Mouse (Mus musculus): ENCODE measurements around the gene Ccnt2.
A peak's percentile ranks its signal among the peaks of the same experiment; 100 is the strongest.

Gene Ccnt2

DNA sequence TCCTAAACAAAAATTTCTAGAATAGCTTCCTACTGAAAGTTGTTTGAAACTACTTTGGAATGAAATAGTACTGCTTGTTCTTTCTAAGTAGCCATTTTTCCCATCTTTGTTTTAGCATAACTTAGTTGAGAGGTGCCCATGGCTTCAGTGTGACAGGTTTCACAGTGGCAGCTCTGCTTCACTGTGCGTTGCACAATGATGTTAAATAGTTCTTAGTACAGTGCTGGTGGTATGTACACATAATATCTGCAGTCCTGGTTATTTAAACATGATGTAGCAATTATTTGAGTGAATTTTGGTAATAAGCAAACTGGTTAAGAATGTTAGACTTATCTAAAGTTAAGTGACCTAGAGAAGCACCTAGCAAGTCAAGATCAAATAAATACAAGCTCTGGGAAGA lies 19.5 kb downstream of the Ccnt2 start:
- DNase-seq (ENCODE audit: low spot score), result no peak

DNA sequence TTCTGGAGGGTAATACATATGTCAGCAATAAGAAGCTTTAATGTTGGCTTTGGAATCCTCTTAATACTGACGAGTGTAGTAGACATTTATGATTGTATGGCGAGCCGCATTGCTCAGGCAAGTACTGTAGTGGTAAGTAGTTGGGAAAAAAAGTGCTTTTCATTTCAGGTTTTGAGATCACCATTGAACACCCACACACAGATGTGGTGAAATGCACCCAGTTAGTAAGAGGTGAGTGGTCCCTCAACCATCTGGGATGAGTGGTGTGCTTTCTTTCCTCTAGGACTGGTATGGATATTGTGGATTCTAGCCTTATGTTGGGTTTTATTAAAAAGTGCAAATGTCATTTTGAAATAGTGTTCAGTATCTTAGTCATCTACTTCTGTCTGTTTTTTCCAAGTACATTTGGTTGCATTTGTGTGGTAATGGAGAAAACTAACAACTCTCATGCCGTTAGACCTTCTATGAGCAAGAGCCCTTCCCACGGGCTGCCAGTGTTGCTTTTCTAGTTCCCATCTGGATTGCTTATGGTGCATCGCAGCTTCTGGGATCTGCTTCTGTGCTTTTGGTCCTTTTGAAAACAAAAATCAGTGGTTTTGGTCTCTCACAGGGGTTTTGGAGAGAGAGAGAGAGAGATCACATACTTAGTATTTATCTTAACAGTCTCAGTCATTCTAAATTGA lies 21.3 kb downstream of the Ccnt2 start:
- no peak for DNase-seq (ENCODE audit: low spot score)

DNA sequence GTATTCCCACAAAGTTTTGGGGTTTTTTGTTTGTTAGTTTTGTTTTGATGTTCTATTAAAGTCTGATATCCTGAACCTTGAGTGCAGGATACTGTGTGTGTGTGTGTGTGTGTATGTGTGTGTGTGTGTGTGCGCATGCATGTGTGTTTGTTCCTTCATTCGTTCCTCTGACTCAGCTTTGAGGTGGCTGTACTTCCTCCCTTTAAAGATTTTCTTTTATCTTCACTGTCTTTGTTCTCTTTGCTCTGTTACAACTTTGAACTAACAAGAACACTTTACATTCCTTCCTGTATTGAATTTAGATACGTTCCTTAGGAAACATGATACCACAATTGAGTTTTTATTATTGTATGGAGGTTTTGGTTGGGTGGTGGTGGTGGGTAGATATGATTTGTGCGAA lies 22.4 kb downstream of the Ccnt2 start:
- no peak for DNase-seq (ENCODE audit: low spot score)

DNA sequence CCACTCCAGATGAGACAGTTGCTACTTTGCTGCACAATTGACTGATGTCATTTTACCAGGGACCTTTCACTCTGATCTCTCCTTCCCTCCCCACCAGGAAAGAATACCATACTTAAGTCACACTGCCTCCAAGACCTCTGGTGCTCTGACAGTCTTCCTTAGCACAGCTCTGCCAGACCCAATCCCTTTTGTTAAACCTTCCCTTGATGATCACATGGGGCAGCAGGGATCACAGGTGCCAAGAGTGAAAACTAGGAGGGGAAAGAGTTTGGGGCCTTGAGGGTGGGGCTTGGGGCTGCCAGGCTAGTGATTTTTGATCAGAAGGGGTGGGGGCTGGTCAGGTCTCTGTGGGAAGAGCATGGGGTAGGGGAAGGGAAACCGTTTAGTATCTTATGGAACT lies 22.8 kb downstream of the Ccnt2 start:
- DNase-seq (ENCODE audit: low spot score), result no peak

DNA sequence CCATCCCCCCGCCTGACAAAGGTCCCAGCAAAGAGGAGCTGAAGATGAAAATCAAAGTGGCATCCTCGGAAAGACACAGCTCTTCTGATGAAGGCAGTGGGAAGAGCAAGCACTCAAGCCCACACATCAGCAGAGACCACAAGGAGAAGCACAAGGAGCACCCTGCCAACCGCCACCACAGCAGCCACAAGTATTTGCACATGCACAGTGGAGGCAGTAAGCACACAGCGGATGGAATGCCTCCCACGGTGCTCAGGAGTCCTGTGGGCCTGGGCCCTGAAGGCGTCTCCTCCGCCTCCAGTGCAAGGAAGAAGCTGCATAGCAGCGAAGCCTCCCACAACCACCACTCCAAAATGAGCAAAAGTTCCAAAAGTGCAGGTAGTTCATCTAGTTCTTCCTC lies 29.0 kb downstream of the Ccnt2 start:
- no peak for DNase-seq (ENCODE audit: low spot score)

DNA sequence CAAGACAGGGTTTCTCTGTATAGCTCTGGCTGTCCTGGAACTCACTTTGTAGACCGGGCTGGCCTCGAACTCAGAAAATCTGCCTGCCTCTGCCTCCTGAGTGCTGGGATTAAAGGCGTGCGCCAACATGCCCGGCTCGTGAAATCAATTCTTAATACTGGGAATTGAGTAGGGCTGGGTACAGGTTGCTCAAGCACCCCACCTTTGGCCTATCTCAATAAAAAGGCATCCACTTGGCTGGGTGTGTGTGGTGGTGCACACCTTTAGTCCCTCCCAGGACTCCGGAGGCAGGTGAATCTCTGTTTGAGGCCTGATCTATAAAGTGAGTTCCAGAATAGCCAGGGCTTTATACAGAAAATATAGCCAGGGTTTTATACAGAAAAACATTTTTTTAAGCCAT lies 34.7 kb downstream of the Ccnt2 start:
- no peak for DNase-seq (ENCODE audit: low spot score)

DNA sequence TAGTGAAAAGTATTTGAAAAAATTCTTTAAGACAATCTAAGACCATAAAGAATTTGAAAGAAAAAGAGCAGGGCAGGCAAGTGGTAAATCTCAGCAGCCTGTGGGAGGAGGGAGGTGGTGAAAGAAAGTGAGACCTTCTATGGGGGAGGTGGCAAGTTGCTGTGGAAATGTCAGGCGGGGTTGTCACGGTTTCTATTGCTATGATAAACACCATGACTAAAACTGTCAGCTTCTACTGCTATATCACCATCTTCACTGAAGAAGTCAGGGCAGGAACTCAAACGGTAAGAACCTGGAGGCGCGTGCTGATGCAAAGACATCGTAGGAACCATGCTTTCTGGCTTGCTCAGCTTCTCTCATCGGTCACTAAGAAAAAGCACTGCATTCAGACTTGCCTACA lies 39.0 kb downstream of the Ccnt2 start:
- no peak for DNase-seq (ENCODE audit: low spot score)

DNA sequence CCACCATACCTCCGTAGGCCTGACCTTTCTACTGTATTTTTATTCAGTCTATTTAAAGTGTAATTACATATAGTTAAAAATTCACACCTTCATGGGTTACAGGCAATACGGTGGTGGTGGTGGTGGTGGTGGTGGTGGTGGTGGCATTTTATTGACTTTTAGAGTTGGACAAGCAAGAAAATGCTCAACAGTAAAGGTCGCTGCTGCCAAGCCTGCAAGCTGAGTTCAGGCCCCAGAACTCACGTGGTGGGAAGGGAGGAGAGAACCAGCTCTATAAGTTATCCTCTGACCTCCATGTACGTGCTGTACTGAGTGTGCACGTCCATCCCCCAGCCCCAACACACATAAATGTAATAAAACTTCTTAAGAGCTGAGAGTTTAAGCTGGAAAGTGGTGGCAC lies 42.4 kb downstream of the Ccnt2 start:
- DNase-seq (ENCODE audit: low spot score), result no peak

DNA sequence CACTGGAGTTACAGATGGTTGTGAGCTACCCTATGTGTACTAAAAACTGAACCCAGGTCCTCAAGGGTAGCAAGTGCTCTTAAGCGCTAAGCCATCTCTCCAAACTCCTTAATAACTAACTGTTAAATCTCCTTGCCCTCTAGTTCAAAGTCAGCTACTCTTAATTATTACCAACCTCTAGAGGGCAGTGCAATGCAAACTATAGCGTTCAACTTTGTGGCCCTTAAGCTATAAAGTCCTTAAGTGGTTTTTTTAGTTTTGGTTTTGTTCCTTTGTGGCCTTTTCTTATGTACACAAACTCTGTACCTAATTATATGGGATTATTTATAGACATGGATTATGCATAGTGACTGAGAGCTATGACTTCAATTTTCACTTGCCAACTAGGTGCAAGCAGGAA lies 53.4 kb downstream of the Ccnt2 start:
- no peak for DNase-seq (ENCODE audit: low spot score)

DNA sequence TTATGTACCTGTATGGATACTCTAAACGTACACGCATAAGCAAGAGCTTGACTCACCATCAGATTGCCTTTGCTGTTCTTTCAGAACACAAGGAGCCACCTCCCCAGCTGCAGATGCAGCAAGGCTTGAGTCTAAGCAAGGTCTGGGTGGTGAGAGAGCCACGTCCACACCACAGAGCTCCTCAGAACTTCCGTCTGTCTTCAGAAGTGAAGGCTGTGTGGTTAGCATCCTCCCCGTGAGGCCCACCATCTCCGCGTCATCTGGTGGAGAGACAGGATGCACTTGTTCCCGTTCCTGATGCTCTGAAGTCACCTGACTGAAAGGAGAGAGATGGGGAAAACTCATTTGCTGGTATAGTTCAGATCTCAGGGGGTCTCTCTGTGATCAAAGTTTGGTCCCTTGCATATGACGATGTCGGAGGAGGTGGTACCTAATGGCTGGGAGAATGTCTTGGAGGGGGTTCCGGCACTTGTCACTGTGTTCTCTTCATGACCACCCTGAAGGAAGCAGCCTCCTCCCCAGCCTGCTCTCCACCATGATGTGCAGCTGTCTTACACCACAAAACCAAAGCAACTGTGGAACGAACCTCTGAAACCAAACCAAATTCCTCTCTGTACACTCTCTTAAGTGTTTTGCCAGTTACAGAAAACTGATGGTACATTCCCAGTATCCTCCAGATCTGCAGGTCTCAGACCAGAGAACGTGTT lies 56.4 kb downstream of the Ccnt2 start:
- no peak for DNase-seq (ENCODE audit: low spot score)

DNA sequence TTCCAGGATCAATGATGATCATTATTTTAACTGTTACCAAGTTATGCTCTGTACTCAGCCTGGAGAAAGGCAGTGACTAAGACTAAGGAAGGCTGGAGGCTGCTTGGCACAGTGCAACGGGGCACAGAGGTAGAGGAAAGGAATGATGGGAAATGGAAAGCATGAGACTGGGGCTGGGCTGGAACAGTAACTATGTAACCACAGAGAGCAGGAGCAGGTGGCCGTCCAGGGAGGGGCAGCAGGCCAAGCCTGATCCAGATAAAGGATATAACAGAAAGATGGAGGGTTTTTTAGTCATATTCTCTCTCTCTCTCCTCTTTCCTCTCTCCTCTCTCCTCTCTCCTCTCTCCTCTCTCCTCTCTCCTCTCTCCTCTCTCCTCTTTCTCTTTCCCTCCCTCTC lies 59.8 kb downstream of the Ccnt2 start:
- no peak for DNase-seq (ENCODE audit: low spot score)

DNA sequence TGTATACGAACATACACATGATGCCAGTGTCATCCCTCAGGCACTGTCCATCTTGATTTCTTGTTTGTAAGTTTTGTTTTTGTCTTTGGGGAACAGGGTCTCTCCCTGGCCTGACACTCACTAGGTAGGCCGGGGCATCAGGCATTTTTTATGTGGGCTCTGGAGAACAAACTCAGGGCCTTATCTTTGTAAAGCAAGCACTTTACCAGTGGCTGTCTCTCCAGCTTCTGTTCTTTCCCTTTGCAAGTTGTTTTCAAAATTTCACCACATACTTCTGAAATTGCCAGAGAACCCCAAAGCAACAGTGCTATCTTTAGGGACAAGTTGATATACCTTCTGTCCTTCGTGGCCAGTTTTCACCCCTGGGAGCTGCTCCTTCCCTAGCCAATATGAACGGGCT lies 60.2 kb downstream of the Ccnt2 start:
- DNase-seq (ENCODE audit: low spot score), result no peak

DNA sequence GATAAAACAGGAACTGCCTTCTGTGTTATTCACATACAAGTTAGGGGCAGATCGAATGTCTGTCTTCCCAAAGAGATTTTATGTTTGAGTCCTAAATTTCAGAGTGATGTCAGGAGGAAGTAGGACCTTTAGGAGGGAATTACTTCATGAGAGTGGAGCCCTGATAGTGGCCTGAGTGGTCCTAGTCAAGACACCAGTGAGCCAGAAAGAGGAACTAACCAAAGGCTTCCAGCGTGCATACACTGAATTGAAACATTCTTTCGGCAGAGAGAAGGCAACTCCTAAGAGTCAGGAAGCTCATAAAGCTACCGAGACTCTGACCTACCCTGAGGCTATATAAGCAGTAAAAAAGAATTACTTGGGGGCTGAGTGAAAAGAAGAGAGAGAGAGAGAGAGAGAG lies 62.7 kb downstream of the Ccnt2 start:
- no peak for DNase-seq (ENCODE audit: low spot score)

DNA sequence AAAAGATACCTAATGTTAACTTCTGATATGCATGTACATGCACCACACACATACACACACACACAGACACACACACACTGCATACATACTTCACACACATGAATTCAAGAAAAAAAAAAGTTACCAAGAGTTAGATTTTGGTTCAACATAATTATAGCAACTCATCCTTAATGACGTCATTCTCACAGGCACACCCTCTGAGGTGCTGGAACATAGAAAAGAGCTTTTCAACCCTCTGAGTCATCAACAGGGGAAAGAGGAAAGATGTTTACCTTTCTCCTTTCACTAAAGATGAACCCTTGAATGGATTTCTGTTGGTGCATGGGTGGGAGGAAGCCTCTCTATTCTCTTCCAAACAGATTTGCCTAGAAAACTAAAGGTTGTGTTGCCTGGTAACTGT lies 64.6 kb downstream of the Ccnt2 start:
- no peak for DNase-seq (ENCODE audit: low spot score)

DNA sequence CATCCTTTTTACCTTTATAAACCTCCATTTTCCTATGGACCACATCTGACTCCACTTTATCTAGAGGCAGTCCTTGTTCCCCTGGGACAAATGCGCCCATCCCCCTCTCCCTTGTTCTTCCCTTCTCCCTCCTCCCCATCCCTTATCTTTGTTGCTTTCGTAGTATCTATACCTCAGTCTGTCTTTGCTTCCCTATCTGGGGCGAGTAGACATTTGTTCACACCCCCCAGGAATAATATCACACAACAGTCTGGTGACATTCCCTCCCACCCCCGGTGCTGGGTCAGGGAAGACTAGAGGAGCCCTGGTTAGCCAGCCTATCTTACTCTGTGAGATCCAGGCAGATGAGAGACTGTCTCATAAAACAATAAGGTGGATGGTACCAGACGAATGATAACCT lies 71.5 kb downstream of the Ccnt2 start:
- no peak for DNase-seq (ENCODE audit: low spot score)

DNA sequence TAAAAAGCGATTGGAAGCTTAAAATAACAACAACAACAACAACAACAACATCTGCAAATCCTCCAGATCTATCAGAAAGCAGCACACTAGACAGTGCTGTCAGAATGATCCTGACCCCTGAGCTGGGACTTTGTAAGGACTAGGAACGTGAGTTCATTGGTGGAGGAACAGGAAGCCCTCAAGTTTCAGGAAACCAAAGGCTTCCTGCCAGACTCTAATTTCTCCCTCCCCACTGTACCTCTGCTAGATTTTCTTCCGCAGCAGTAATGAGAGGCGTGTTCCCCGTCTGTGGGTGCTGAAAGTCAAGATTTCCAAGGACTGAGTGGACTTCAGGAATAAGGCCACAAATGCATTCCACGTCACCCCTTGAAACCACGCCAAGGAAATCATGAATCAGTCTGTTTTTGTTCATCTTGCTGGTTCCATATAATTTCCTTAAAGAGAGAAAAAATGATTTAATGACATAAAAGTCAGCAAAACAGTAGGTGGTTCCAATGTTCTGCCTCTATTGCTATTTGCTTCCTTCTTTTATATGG lies 76.2 kb downstream of the Ccnt2 start:
- no peak for DNase-seq (ENCODE audit: low spot score)

DNA sequence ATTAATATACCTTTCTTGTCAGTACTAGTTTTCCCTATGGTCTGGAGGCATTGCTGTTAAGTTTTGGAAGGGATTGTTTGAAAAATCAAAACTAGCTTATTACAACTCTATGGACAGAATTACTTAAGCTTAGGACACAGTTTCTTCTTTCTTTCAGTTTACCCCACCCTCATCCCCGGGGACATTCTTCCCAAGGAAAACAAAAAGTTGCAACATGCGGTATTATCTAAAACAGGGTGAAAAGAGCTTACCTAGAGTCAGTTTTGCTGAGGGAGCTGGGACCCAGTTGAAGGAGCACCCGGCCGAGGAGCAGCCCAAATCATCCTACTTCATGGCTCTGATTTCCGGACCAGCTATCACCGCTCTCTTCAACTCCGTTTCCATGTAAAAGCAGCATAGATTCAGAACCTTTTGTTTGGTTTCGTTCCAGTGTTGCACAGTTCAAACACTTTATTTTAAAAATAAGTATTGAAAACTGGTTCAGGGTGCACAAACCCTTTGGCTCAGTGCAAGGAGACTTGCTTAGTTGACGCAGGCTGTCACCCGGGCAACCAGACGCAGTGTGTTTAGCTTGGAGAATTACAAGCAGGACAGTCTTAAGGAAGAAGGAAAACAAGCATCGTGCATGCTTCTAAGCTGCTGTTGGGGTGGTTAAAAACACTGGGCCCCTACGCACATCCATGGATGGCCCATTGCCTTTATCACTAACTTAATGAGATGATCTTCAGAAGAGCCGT lies 80.7 kb downstream of the Ccnt2 start, which contains the start of gene Map3k19:
Gene Map3k19 (minus strand): TSS at position 546 of the 737 bp plus-strand sequence.
- DNase-seq (ENCODE audit: low spot score), result peak; percentile 16

Measured in ovary, adult 18-20 months (tissue).